Mouse (Mus musculus): Measurements from ENCODE around the gene Pilra. TPM values are rescaled to one million over a fixed set of nuclear protein-coding genes. Genes with fewer than 3 reads are reported as not detected.
"Not testable (repeated sequence)": the region's sequence is repeated elsewhere in the genome, so short reads cannot be mapped to it uniquely, and the experiment has no call there.

Gene Pilra
- polyA plus RNA-seq (2015; fragmentation: Nextera tagmentation; extraction: Ambion mirVana), result 1.4 and 1.8 TPM in 2 replicates

- not testable (repeated sequence) for H3K27ac ChIP-seq; H3K9me3 ChIP-seq (replicated peaks); ATAC-seq (ENCODE audit: low read depth); H3K4me2 ChIP-seq; H3K36me3 ChIP-seq; DNase-seq; H3K9ac ChIP-seq; H3K27me3 ChIP-seq; H3K4me1 ChIP-seq (replicated peaks); H3K4me3 ChIP-seq (replicated peaks)
- WGBS (ENCODE audit: insufficient replicate concordance), result 18% methylated on average over 2 of the region's 2 CpGs
These were observed at the start of gene Pilra for GRCm38 (mm10) chr5:137835966-137836520. Gene Pilra (minus strand): TSS chr5:137836281.

- Histone ChIP-seq H3K9ac (no peak overlapping the region), H3K9me3 (replicated peaks) (no peaks in the 10 kb centered on the region), H3K4me3 (replicated peaks) (no peak overlapping the region), H3K27me3 (no peaks in the 10 kb centered on the region), H3K4me1 (replicated peaks) (no peaks in the 10 kb centered on the region), H3K27ac (no peak overlapping the region), H3K4me2 (no peak overlapping the region), H3K36me3 (no peaks in the 10 kb centered on the region)
- WGBS (ENCODE audit: insufficient replicate concordance), result 38% methylated on average over 3 of the region's 3 CpGs
- ATAC-seq (ENCODE audit: low read depth) (no peak), DNase-seq (no peak)
These were observed 47.3 kb upstream of the Pilra start for GRCm38 (mm10) chr5:137883345-137883744.

GRCm38 (mm10) chr5:137882922-137883321 lies 46.8 kb upstream of the Pilra start:
- Histone ChIP-seq H3K4me3 (replicated peaks) (no peak overlapping the region), H3K4me2 (no peak overlapping the region), H3K4me1 (replicated peaks) (no peaks in the 10 kb centered on the region), H3K27ac (no peak overlapping the region), H3K27me3 (no peaks in the 10 kb centered on the region), H3K36me3 (no peaks in the 10 kb centered on the region), H3K9me3 (replicated peaks) (no peaks in the 10 kb centered on the region), H3K9ac (no peak overlapping the region)
- 18% methylated on average over 4 of the region's 4 CpGs for WGBS (ENCODE audit: insufficient replicate concordance)
- no peak for DNase-seq
- no peak for ATAC-seq (ENCODE audit: low read depth)

- H3K9ac ChIP-seq, result no peak overlapping the region
- no peaks in the 10 kb centered on the region for H3K27me3 ChIP-seq
- WGBS (ENCODE audit: insufficient replicate concordance), result 33% methylated on average over 2 of the region's 2 CpGs
- H3K4me3 ChIP-seq (replicated peaks), result no peak overlapping the region
- H3K27ac ChIP-seq, result no peak overlapping the region
- no peaks in the 10 kb centered on the region for H3K9me3 ChIP-seq (replicated peaks)
- H3K36me3 ChIP-seq, result no peaks in the 10 kb centered on the region
- no peaks in the 10 kb centered on the region for H3K4me1 ChIP-seq (replicated peaks)
- no peak for ATAC-seq (ENCODE audit: low read depth)
- DNase-seq, result no peak
- H3K4me2 ChIP-seq, result no peak overlapping the region
These were observed 41.8 kb upstream of the Pilra start for GRCm38 (mm10) chr5:137877860-137878259.

GRCm38 (mm10) chr5:137875054-137875453 lies 39.0 kb upstream of the Pilra start:
- no peak overlapping the region for H3K4me3 ChIP-seq (replicated peaks)
- no peak overlapping the region for H3K9ac ChIP-seq
- no peaks in the 10 kb centered on the region for H3K4me1 ChIP-seq (replicated peaks)
- H3K9me3 ChIP-seq (replicated peaks), result no peaks in the 10 kb centered on the region
- no peak overlapping the region for H3K4me2 ChIP-seq
- ATAC-seq (ENCODE audit: low read depth) (no peak), DNase-seq (no peak)
- H3K36me3 ChIP-seq, result no peaks in the 10 kb centered on the region
- 40% methylated on average over 2 of the region's 2 CpGs for WGBS (ENCODE audit: insufficient replicate concordance)
- H3K27me3 ChIP-seq, result no peaks in the 10 kb centered on the region
- H3K27ac ChIP-seq, result no peak overlapping the region

DNA sequence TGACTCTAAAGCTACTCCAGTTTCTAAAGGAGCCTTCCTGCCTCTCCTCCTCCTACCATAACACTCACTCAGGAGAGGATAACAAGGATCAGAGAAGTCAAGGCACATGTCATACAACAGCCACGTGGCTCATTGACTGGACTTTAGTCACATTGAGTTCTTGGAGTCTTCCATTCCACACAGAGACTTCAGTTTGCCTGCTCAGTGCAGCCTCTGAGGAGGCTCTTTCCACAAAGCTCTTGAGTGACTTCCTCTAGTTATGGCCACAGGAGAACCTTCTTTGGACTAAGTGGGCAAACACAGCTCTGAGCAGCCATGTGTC lies 36.3 kb upstream of the Pilra start:
- not testable (repeated sequence) for DNase-seq; H3K4me2 ChIP-seq; ATAC-seq (ENCODE audit: low read depth); H3K27ac ChIP-seq; H3K9ac ChIP-seq; H3K36me3 ChIP-seq; H3K4me3 ChIP-seq (replicated peaks); H3K9me3 ChIP-seq (replicated peaks); H3K27me3 ChIP-seq; H3K4me1 ChIP-seq (replicated peaks)
- 12% methylated on average over 1 of the region's 1 CpGs for WGBS (ENCODE audit: insufficient replicate concordance)

- H3K4me3 ChIP-seq (replicated peaks), result not testable (repeated sequence)
- 9% methylated on average over 3 of the region's 3 CpGs for WGBS (ENCODE audit: insufficient replicate concordance)
These were observed 35.7 kb upstream of the Pilra start, which contains the start of gene Pilrb2 for GRCm38 (mm10) chr5:137871644-137872380. Gene Pilrb2 (minus strand): TSS chr5:137871815.

GRCm38 (mm10) chr5:137868600-137868999 lies 32.5 kb upstream of the Pilra start:
- H3K36me3 ChIP-seq; H3K27ac ChIP-seq; H3K4me2 ChIP-seq; H3K27me3 ChIP-seq; ATAC-seq (ENCODE audit: low read depth); H3K9ac ChIP-seq; DNase-seq; H3K9me3 ChIP-seq (replicated peaks); H3K4me3 ChIP-seq (replicated peaks); H3K4me1 ChIP-seq (replicated peaks): not testable (repeated sequence)
- WGBS (ENCODE audit: insufficient replicate concordance), result 65% methylated on average over 2 of the region's 2 CpGs

More at GRCm38 (mm10) chr5:137871644-137872380, 35.7 kb upstream of the Pilra start, which contains the start of gene Pilrb2:
- not testable (repeated sequence) for H3K4me1 ChIP-seq (replicated peaks); DNase-seq; H3K27me3 ChIP-seq; H3K27ac ChIP-seq; H3K9ac ChIP-seq; H3K9me3 ChIP-seq (replicated peaks); H3K36me3 ChIP-seq; ATAC-seq (ENCODE audit: low read depth); H3K4me2 ChIP-seq

DNA sequence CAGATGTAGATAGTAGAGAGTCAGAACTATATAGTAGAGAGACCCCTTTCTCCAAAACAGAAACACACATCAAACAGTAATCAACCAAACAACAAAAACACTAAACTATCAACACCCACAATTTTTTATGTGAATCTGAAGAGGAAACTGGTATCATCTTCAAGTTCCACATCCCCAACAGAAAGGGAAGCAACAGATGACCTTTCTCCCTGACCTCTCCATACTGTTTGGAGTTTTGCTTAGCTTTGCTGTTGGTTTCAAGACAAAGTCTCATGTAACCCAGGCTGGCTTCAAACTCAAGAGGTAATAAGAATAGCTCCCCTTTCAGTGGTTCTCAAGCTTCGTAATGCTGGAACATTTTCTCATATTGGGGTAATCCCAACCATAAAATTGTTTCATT lies 27.9 kb upstream of the Pilra start:
- not testable (repeated sequence) for ATAC-seq (ENCODE audit: low read depth)

GRCm38 (mm10) chr5:137857960-137858710 lies 22.1 kb upstream of the Pilra start, which contains the start of gene Pilrb1:
Gene Pilrb1 (minus strand): TSS chr5:137858106.
- not testable (repeated sequence) for H3K4me2 ChIP-seq; H3K9me3 ChIP-seq (replicated peaks); H3K9ac ChIP-seq; H3K36me3 ChIP-seq; H3K4me1 ChIP-seq (replicated peaks); H3K4me3 ChIP-seq (replicated peaks); H3K27ac ChIP-seq; ATAC-seq (ENCODE audit: low read depth); H3K27me3 ChIP-seq; DNase-seq
- 15% methylated on average over 2 of the region's 2 CpGs for WGBS (ENCODE audit: insufficient replicate concordance)

More for the DNA sequence above, 27.9 kb upstream of the Pilra start:
- H3K4me3 ChIP-seq (replicated peaks); DNase-seq; H3K4me2 ChIP-seq; H3K27me3 ChIP-seq; H3K27ac ChIP-seq; H3K36me3 ChIP-seq; H3K9ac ChIP-seq; H3K9me3 ChIP-seq (replicated peaks); H3K4me1 ChIP-seq (replicated peaks): not testable (repeated sequence)
- WGBS (ENCODE audit: insufficient replicate concordance), result 62% methylated on average over 1 of the region's 1 CpGs

DNA sequence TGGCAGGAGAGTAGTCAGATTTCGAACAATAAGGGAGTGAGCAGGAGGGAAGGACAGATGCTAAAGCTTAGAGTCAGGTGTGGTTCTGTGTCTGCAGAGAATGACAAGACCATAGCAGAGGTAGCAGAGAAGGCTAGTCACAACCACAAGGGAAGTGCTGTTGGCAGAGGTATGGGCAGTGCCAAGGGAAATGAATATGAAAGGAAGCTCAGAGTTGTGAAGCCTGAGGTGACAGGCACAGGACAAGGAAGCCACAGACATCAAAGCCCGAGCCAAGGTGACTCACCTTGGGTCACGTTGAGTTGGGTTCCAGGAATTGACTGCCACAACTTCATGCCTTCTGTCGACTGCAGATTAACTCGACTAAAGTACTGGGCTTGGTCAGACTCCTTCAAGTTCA lies 20.8 kb upstream of the Pilra start:
- DNase-seq; H3K4me1 ChIP-seq (replicated peaks); H3K36me3 ChIP-seq; H3K9ac ChIP-seq; H3K27ac ChIP-seq; H3K9me3 ChIP-seq (replicated peaks); ATAC-seq (ENCODE audit: low read depth); H3K27me3 ChIP-seq; H3K4me3 ChIP-seq (replicated peaks); H3K4me2 ChIP-seq: not testable (repeated sequence)
- WGBS (ENCODE audit: insufficient replicate concordance), result 27% methylated on average over 5 of the region's 5 CpGs
